Mouse (Mus musculus): ENCODE data around the gene Jam3. TPM values are rescaled to one million over a fixed set of nuclear protein-coding genes. Genes with fewer than 3 reads are reported as not detected.

The Jam3 gene
- total and polyA plus RNA-seq, 3 experiments: 0.43 TPM; not detected in 2

GRCm38 (mm10) chr9:27074677-27075076, 80.5 kb downstream of the Jam3 start:
- no peak overlapping the region for H3K9ac ChIP-seq (ENCODE audit: control insufficient read depth, low read depth, low read length, poor library complexity, severe bottlenecking)
- H3K27ac ChIP-seq (ENCODE audit: control insufficient read depth, low read depth, low read length): no peak overlapping the region
- TF ChIP-seq CHD1 (IDR thresholded peaks at IDR 0.05; ENCODE audit: low read depth, low read length) (no peak), SMC3 (IDR thresholded peaks at IDR 0.05; ENCODE audit: low read depth, low read length) (peak; percentile 42), GATA1 (IDR thresholded peaks at IDR 0.05; ENCODE audit: low read depth, low read length) (no peak), CTCF (IDR thresholded peaks at IDR 0.05 in 2 of 3, conservative IDR thresholded peaks at IDR 0.05 in 1 of 3; ENCODE audit: control insufficient read depth in 1 of 3, insufficient read depth in 1 of 3, low read depth in 2 of 3, low read length in 3 of 3, poor library complexity in 1 of 3, severe bottlenecking in 1 of 3) (peak in 2 of 3 experiments; percentile 15 to 45; a peak in 3 of 6 replicates)
- peaks cover 0 to 8% of the 10 kb centered on the region in 2 experiments; a peak in 2 of 4 replicates for H3K36me3 ChIP-seq (ENCODE audit: control insufficient read depth in 1 of 2, insufficient read depth in 2 of 2, low read length in 2 of 2)
- H3K79me2 ChIP-seq (ENCODE audit: control insufficient read depth, insufficient read depth, low read length, poor library complexity): no peaks in the 10 kb centered on the region
- H3K9me3 ChIP-seq (replicated peaks; ENCODE audit: insufficient read depth, low read length): no peaks in the 10 kb centered on the region
- H3K4me3 ChIP-seq (ENCODE audit: control insufficient read depth in 1 of 2, insufficient read depth in 1 of 2, low read depth in 2 of 2, low read length in 2 of 2): no peak overlapping the region
- no peaks in the 10 kb centered on the region for H3K4me1 ChIP-seq (ENCODE audit: control insufficient read depth in 1 of 2, insufficient read depth in 2 of 2, low read length in 2 of 2)
- peak; percentile 29 for DNase-seq (ENCODE audit: low read depth, low spot score)
- H3K27me3 ChIP-seq (ENCODE audit: control insufficient read depth in 1 of 2, insufficient read depth in 2 of 2, low read length in 2 of 2): no peaks in the 10 kb centered on the region

GRCm38 (mm10) chr9:27070895-27071294, 84.3 kb downstream of the Jam3 start:
- no peak overlapping the region for H3K9ac ChIP-seq (ENCODE audit: control insufficient read depth, low read depth, low read length, poor library complexity, severe bottlenecking)
- H3K9me3 ChIP-seq (replicated peaks; ENCODE audit: insufficient read depth, low read length): no peaks in the 10 kb centered on the region
- H3K79me2 ChIP-seq (ENCODE audit: control insufficient read depth, insufficient read depth, low read length, poor library complexity): no peaks in the 10 kb centered on the region
- H3K27ac ChIP-seq (ENCODE audit: control insufficient read depth, low read depth, low read length): no peak overlapping the region
- no peak overlapping the region for H3K4me3 ChIP-seq (ENCODE audit: control insufficient read depth in 1 of 2, insufficient read depth in 1 of 2, low read depth in 2 of 2, low read length in 2 of 2)
- TF ChIP-seq NELFE (IDR thresholded peaks at IDR 0.05; ENCODE audit: low read depth, low read length) (no peak), KAT2A (conservative IDR thresholded peaks at IDR 0.05; ENCODE audit: low read depth, low read length) (no peak), MYB (IDR thresholded peaks at IDR 0.05; ENCODE audit: low read depth, low read length) (no peak), CHD2 (IDR thresholded peaks at IDR 0.05; ENCODE audit: low read length) (no peak), RAD21 (IDR thresholded peaks at IDR 0.05; ENCODE audit: low read depth, low read length) (no peak), E2F4 (IDR thresholded peaks at IDR 0.05; ENCODE audit: borderline replicate concordance, low read depth, low read length) (no peak), SIN3A (IDR thresholded peaks at IDR 0.05; ENCODE audit: low read length) (no peak), GATA1 (IDR thresholded peaks at IDR 0.05; ENCODE audit: low read depth, low read length) (no peak), GABPA (IDR thresholded peaks at IDR 0.05; ENCODE audit: low read depth, low read length) (no peak), RCOR1 (IDR thresholded peaks at IDR 0.05; ENCODE audit: low read depth, low read length) (no peak), ZNF384 (IDR thresholded peaks at IDR 0.05; ENCODE audit: low read depth, low read length) (no peak), TCF12 (IDR thresholded peaks at IDR 0.05; ENCODE audit: low read depth, low read length) (no peak), NRF1 (IDR thresholded peaks at IDR 0.05; ENCODE audit: insufficient read depth, low read depth, low read length, poor library complexity, severe bottlenecking) (no peak), MEF2A (IDR thresholded peaks at IDR 0.05; ENCODE audit: extremely low read depth, insufficient replicate concordance, low read depth, low read length, poor library complexity, severe bottlenecking) (no peak), USF2 (IDR thresholded peaks at IDR 0.05; ENCODE audit: borderline replicate concordance in 1 of 2, insufficient read depth in 1 of 2, low read depth in 1 of 2, low read length in 2 of 2) (no peak), POLR2A (IDR thresholded peaks at IDR 0.05; ENCODE audit: control insufficient read depth in 1 of 2, insufficient read depth in 1 of 2, low read depth in 1 of 2, low read length in 2 of 2, poor library complexity in 1 of 2) (no peak), TBP (IDR thresholded peaks at IDR 0.05; ENCODE audit: low read depth, low read length) (no peak)
- peaks cover 0 to 8% of the 10 kb centered on the region in 2 experiments; a peak in 2 of 4 replicates for H3K36me3 ChIP-seq (ENCODE audit: control insufficient read depth in 1 of 2, insufficient read depth in 2 of 2, low read length in 2 of 2)
- no peak for DNase-seq (ENCODE audit: low read depth, low spot score)
- no peaks in the 10 kb centered on the region for H3K27me3 ChIP-seq (ENCODE audit: control insufficient read depth in 1 of 2, insufficient read depth in 2 of 2, low read length in 2 of 2)
- H3K4me1 ChIP-seq (ENCODE audit: control insufficient read depth in 1 of 2, insufficient read depth in 2 of 2, low read length in 2 of 2): no peaks in the 10 kb centered on the region
